Mouse (Mus musculus) T-helper 2 cell (primary cell): Measurements from ENCODE around the gene Lars2.

Experiments
- in situ Hi-C: fragments of 300-600 bp; cut with MboI, MseI; formaldehyde crosslinking; loops from one replicate; pipeline ENCODE4 v1.15.1; 2025; ENCODE audit warnings: high pct_unique_total_duplicates

Gene Lars2

GRCm38 (mm10) chr9:123391140-123391849 lies 24.6 kb downstream of the Lars2 start:
- in situ Hi-C loops, result no loop called here

DNA sequence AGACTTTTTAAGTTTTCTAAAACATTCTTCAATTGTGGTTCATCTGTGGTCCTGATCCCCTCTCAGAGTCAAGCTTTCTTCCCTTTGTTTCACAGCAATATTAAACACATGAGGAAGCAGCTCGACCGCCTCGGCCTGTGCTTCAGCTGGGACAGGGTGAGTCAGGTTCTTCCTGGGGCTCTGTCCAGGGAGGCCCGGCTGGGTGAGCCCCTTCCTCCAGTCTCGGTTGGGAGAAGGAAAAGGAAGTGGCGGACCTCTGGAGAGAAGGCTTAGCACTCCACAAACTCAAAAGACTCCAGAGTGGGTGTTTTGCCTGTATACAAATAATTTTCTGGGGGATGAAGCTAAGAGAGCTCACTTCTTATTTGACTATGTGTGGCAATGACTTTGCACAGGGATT lies 28.1 kb downstream of the Lars2 start:
- in situ Hi-C loops, result no loop called here

DNA sequence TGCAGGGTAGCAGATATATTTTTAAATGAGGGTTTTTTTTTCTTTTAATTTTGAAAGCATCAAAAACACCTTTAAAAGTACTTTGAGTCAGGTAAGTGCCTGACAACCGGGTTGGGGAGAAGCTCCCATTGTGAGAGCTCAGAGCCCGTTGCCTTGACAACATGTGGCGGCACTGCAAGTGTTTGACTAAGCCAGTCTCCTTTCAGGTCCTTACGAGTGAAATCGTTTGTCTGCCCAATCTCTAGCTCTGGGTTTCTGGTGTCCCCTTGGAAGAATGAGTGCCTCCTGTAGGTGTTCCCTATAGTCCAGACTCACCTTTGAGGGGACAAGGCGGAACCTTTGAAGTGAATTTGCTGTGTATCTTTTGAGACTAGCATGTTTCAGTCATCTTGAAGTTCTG lies 31.0 kb downstream of the Lars2 start:
- in situ Hi-C loops, result no loop called here

DNA sequence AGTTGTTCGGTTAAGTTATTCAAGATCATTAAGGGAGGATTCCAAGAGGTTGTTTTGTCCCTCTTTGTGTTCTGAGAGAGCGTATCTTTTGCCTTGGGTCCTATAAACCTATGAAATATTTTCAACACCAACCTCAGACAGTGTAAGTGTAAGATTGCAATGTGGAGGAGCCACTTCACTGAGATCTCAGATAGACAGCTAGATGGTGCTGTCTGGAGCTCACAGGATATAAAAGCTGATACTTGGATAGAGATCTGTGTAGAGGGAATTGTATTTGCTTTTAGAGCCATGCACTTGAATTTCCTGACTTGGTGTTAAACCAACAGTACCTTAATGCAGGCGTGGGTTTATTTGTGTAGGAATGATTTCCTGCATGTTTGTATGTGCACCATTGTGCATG lies 35.5 kb downstream of the Lars2 start:
- in situ Hi-C loops, result no loop called here

- in situ Hi-C loops, result no loop called here
These were observed 36.3 kb downstream of the Lars2 start for GRCm38 (mm10) chr9:123403031-123403430.

DNA sequence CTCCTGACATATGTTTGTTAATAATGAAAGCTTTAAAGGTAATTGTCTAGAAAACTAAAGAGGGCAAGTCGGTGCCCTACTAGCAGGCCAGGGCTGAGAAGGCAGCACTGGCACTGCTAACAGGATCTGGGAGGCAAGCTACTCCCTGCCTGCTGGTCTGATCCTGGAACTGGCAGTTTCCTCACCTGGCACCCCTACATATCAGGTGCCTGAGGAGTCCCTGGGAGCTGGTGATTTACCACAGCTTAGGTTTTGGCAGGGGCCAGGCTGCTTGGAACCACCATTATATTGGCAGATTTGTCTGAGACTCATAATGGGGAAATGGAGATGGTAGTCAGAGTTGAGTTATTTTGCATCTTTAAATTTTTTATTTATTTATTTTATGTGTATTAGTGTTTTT lies 38.5 kb downstream of the Lars2 start:
- in situ Hi-C loops, result no loop called here

DNA sequence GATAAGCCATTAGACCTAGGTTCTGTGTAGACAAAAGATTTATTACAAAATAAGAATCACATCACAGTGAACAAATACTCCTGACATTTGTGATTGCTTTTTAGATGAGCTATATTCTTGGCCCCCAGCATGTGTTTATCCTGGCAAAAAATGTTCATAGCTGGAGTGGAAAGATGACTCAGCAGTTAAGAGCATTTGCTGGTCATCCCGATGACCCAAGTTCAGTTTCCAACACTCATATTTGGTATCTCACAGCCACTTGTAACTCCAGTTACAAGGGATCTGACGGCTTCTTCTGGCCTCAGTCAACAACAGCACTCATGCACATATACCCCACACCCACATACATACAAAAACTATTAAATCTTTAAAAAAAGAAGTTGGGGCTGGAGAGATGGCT lies 42.0 kb downstream of the Lars2 start:
- in situ Hi-C loops, result no loop called here

DNA sequence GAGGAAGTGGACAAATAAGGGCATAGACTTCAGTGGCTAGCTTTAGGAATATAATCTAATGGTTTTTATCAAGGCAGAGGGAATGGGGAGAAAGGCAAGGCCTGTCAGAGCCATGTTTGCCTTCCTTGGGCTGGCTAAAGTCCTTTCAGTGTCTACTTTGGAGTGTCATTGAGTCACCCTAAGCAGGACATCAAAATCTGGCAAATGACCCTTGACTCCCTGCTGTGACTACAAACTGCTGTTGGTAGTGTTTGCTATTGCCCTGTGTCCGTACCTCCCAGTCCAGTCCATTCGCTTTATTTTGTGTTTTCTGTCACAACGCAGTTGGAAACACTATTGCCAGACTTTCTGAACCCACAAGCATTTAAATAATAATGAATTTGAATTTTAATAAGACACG lies 63.1 kb downstream of the Lars2 start:
- in situ Hi-C loops, result no loop called here

DNA sequence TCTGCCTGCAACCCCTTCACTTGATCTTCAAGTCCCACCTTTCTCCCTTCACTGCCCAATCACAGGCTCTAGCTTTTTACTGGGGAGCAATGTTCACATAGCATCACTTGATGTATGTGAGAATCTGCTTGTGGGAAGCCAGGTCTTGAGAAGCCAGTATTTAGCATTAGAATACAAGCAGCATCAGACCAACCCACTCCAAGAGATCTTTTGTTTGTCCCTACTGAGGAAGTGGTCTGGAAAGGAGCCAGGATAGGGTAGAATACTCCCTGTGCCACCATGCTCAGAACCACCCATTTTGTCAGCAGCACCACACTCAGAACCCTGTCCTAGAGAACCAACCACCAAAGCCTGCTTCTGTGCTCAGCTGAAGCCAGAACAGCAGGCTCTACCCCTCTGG lies 64.2 kb downstream of the Lars2 start:
- in situ Hi-C loops, result no loop called here

GRCm38 (mm10) chr9:123438223-123438622 lies 71.5 kb downstream of the Lars2 start:
- in situ Hi-C loops, result no loop called here

GRCm38 (mm10) chr9:123440230-123441058 lies 73.7 kb downstream of the Lars2 start:
- in situ Hi-C loops, result loop anchor here (10.0 kb wide), 1 partner anchor 286 kb away; the partner anchor contains the start of gene Clec3b

GRCm38 (mm10) chr9:123447101-123447500 lies 80.4 kb downstream of the Lars2 start:
- in situ Hi-C loops, result loop anchor here (5.0 to 10.0 kb wide), 2 partner anchors 190 to 292 kb away; partner anchors contain the start of gene Clec3b

- in situ Hi-C loops, result loop anchor here (5.0 to 10.0 kb wide), 2 partner anchors 191 to 294 kb away; partner anchors contain the start of gene Clec3b
These were observed 81.9 kb downstream of the Lars2 start for GRCm38 (mm10) chr9:123448594-123448993.

DNA sequence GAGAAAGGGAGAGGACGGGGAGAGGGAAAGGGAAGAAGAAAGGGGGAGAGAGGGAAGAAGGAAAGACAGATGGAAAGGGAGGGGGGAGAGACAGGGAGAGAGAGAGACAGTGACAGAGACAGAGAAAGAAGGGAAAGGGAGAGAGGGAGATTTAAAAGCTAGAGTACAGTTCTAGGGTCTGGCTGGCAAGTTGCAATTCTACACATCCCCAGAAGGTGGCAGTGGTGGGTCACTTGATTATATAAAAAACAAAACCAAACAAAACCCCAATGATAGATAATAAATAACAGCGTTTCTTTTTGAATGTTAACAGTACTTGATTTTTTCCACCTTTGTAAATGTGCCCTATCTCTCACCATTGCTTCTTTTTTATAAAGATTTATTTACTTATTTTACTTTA lies 83.4 kb downstream of the Lars2 start:
- in situ Hi-C loops, result loop anchor here (5.0 kb wide), 1 partner anchor 72 kb away; no protein-coding TSS in a partner anchor

DNA sequence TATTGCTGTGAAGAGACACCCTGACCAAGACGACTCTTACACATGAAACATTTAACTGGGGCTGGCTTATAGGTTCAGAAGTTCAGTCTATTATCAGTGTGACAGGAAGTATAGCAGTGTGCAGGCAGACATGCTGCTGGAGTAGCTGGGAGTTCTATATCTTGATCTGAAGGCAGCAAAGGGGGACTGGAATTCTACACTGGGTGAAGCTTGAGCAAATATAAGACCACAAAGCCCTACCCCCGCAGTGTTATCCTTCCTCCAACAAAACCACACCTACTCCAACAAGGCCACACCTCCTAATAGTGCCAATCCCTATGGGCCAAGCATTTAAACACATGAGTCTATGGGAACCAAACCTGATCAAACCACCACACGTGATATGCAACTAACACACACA lies 85.0 kb downstream of the Lars2 start:
- in situ Hi-C loops, result loop anchor here (5.0 kb wide), 1 partner anchor 71 kb away; no protein-coding TSS in a partner anchor

DNA sequence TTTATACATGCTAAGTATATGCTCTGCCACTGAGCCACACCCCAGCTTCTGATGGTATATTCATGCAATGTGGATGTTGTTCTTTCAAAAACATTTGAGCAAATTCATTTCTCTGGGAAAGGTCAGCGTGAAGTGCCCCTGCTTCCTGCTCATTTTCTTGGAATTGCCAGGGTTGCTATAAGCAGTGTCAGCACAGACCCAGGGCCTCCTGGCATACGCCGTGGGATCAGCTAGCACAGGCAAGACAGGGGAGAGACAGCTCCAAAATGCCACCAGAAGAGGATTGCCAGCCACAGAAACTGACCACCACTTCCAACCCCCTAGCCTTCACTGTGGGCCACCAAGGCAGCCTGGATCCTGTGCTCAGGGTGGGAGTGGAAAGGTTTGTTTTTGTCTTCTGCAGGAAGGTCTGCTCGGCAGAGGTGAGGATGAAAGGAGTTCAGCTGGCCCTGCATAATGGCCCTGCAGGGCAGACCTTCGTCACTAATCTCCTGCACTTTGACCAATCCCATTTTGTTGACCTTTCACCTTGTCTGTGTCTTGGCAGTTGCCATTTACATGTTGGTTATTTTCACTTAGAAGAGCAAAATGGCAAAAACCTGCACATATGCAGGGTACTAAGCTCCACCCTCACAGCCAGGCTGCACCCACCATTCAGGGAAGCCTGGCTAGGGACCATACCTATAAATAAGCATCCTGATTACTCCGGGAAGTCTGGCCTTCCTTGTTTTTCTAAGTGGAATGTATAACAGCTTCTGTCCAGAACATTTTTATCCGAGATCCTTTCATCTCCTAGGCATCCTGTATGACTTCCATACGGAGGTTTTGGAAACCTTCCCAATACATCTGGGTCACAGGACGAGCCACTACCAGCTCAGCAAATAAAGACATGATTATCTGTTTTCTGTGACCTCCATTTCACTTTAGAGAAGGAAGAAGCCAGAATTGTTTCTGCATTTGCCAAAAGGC lies 90.2 kb downstream of the Lars2 start:
- in situ Hi-C loops, result no loop called here

- in situ Hi-C loops, result no loop called here
These were observed 90.9 kb downstream of the Lars2 start for GRCm38 (mm10) chr9:123457603-123458002.

GRCm38 (mm10) chr9:123467141-123467620 lies 100.5 kb downstream of the Lars2 start:
- in situ Hi-C loops, result no loop called here

DNA sequence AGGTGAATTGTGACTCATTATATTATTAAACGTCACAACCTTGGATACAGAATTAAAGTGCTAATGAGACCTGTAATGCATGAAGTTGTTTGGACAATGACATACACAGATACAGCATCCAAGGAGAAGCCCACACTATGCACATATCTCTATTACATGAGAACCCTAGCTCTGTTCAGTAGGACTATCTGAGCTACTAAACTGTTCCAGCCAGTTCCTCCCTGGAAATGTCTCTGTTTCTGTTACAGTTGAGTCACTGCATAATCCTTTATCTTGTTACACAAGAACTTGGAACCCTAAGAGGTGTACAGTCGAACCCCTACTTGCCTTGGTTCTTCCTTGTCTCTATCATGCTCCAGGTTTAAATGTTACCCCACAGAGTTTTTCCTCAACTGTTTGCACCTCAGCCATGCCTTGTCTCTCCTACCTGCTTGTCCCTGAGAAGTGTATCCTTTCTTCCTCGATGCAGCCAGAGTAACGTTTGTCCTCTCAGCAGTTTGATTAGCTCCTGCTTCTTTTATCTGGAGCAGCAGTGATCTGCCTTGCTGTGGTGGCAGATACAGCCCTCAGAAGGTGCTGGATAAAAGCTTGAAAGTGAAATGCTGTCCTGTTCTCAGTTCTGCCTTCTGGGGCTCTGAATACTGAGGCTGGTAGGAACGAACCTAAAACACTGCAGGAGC lies 101.8 kb downstream of the Lars2 start:
- in situ Hi-C loops, result no loop called here

DNA sequence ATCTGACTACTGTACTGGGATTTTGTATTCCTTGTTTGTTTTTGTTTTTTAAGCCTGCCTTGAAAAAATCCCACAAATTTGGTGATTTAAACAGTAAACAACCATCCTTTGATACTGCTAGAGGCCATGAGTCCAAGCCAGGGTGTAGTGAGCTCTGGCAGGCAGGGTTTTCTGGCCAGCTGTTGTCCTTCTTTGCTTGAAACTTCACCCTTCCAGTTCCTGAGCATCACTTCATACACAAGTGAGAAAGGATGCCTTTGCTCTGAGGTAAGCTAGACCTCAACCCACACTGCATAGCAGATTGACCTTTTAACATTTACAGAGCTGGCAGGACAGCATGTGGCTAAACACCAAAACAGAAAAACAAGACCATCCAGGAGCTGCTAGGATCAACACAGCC lies 102.4 kb downstream of the Lars2 start:
- in situ Hi-C loops, result no loop called here

DNA sequence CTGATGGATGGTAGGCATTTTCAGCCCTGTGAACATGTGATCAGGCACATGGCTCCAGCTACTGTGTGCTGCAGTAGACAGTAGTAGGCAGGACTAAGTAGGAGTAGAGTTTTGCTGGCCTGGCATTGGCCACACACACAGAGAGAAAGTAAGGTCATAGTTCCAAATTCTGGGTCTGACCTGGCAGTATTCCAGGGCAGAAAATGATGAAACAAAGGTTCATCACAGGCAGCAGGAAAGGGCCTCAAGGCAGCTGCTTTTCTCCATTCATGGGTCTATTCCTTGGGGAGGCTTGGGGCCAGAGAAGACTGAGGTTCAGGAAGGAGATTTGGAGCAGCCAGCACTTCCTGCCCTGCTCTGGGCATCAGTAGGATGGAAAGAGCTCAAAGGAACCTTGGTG lies 106.7 kb downstream of the Lars2 start:
- in situ Hi-C loops, result no loop called here
